Mouse (Mus musculus): ENCODE data around the gene Ly6g6e. TPM values are rescaled to one million over a fixed set of nuclear protein-coding genes. Genes with fewer than 3 reads are reported as not detected.
A peak's percentile ranks its signal among the peaks of the same experiment; 100 is the strongest.

Ly6g6e gene
- total RNA-seq, 2 experiments from 2014 or later, result 0.50 TPM; not detected in 1

DNA sequence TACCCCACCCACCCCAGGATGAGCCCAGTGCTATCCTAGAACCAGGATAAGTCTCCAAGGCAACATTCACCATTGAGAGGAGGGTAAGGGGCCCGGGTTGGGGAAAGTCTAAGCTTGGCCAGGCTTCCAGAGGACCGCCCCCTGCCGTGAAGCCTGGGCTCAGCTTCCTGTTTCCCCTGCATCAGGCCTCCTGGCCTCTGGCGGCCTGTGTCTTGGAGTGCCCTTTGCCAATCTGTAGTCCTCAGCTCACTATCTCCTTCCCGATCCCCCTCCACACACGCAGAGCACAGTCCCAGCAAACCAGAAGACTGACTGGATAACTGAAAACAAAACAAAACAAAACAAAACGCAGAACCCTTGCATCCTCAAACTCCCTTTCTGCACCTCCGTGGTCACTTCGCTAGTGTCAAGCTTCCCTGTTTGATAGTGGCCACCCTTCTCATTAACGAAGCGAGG is 27.1 kb upstream of the Ly6g6e start, which contains the start of gene Clic1:
TSS of gene Clic1 (plus strand) at position 406 of the 456 bp plus-strand sequence.
- peak; percentile 43 to 66 for DNase-seq

DNA sequence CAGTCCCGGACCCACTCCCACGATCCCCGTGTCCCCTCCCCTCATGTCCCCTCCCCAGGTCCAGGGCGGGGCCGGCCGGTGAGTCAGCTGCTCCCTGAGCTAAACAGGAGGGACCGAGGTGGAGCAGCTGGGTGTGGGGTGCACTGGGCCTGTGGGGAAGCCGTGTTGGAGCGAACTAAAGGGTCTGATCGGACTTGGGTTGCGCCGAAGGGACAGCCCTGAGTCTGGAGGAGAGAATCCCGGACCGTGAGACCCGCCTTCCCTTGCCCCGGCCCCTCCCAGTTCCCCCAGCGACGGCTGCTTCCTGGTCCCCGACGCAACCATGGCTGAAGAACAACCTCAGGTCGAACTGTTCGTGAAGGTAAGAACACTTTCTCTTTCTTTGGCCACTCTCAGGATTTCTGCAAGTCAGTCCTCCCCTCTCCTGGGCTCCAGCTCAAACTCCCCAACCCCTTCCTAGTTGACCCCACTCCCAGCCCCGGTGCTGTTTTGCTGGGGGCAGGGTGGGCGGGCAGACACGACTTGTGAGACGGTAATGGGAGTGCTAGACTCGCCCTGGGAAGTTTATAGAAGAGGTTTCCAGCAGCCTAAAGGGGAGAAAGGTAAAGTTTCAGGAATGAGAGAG is 26.5 kb upstream of the Ly6g6e start:
- DNase-seq, result peak; percentile 78 to 89

DNA sequence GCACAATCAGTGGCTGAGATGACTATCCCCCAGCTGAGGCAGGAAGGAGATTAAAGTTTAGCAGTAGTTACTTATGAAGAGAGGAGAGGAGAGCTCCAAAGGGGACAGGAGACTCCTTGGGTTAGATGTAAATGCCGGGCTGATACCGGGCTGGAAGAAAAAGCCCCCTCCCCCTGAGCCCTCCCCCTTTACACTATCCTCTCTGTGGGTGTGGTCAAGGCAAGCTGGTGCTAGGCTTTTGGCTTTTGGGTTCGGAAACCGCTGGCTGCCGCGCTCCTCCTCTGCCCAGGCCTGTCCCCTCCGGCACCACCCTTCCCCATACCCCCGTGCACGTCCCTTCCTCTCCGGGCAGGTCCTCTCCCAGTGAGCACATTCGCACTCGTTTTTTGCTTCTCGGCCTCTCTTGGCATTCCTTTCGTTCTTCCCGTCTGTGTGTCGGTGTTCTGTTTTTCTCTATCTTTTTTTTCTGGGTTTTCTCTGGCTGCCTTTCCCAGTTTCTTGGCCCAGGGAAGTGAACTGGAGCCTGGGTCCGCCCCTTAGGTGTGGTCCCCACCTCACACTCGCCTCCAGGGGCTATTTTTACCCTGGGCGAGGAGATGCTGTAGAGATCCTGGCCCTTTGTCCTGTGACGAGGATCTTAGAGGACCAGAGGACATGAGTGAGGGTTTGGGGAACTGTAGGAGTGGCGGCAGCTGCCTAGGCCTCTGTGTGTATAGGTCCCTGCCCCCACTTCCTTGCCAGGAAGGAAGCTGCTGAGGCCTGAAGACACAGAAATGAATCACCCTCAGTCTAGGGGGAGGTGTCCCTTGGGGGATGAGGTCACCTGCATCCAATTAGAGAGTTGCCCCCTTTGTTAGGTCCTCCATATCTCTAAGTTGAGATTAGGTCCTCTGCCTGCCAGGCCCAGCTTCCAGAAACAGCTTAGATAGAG is 25.3 kb upstream of the Ly6g6e start:
- DNase-seq, result peak; percentile 74 to 85

DNA sequence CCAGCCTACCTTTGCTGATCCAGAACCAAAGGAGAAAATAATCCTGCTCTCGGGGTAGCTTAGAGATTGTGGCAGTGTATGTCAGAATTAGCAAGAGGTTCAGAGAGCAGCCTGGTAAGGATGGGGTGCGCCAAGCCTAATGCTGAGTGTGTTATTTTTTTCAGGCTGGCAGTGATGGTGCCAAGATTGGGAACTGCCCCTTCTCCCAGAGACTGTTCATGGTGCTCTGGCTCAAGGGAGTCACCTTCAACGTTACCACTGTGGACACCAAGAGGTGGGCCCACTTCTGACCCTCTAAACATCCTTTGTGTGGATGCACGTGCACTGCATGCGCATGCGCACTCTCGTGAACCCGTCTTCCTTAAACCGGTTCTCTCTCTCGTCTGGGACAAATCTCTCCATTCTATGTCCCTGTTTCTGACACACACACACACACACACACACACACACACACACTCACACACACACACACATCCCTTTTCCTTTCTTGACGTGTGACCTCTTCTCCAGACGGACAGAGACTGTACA is 24.4 kb upstream of the Ly6g6e start:
- DNase-seq, result no peak

DNA sequence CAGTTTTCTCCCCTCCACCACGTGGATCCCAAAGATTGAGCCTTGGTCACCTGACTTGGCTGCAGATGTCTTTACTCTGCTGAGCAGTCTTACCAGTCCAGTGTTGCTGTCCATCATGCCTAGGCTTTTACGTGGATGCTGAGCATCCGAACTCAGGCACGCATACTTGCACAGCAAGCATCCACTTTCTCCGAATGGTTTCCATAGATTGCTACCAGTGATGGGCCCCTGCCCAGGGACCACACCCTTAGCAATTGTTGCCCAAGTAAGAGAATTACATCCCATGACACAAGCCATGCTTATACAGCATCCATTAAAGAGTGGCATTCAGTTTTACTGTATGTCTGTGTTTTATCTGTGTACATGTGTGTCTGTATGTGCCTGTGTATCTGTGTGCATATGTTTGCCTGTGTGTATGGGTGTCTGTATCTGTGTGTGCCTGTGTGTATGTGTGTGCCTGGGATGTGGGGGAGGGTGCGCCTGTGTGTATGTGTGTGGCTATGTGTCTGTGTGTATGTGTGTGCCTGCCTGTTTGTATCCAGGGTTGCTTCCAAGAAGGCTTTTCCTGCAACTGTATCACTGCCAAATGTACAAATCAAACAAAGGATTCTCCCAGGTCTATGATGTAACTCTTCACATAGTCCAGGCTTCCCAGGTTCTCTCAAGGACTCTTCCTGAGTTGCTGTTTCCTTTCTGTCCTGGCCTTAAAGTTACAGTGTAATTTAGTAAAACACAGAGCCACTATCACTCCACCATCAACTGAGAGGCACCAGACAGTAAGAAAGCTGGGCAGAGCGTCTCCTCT is 20.8 kb upstream of the Ly6g6e start:
- no peak for DNase-seq

DNA sequence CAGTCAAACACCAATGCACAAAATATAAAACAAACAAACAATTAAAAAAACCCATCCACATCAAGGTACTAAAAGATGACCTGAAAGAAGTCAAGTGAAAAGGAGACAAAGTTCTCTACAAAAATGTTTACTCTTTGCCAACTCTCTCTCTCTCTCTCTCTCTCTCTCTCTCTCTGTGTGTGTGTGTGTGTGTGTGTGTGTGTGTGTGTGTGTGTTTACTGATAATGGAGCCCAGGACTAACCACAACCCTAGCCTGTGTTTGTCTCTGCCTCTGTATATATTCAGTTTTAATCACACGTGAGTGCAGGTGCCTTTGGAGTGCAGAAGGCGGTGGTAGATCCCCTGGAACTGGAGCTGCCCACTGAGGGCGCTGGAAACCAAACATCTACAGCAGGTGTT is 19.6 kb upstream of the Ly6g6e start:
- no peak for DNase-seq

DNA sequence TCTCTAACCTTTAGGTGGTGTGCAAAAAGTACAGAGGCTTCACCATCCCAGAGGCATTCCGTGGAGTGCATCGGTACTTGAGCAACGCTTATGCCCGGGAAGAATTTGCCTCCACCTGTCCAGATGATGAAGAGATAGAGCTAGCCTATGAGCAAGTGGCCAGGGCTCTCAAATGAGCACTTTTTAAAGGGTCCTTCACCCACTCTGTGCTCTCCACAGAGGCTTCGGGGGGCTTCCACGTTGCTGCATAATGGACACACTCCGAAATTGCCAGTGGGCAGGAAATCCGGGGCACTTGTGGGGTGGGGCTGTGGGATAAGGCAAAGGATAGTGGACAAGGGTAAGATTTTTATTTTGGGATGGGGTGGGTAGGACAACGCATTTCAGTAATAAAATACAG is 18.4 kb upstream of the Ly6g6e start:
- DNase-seq, result no peak

DNA sequence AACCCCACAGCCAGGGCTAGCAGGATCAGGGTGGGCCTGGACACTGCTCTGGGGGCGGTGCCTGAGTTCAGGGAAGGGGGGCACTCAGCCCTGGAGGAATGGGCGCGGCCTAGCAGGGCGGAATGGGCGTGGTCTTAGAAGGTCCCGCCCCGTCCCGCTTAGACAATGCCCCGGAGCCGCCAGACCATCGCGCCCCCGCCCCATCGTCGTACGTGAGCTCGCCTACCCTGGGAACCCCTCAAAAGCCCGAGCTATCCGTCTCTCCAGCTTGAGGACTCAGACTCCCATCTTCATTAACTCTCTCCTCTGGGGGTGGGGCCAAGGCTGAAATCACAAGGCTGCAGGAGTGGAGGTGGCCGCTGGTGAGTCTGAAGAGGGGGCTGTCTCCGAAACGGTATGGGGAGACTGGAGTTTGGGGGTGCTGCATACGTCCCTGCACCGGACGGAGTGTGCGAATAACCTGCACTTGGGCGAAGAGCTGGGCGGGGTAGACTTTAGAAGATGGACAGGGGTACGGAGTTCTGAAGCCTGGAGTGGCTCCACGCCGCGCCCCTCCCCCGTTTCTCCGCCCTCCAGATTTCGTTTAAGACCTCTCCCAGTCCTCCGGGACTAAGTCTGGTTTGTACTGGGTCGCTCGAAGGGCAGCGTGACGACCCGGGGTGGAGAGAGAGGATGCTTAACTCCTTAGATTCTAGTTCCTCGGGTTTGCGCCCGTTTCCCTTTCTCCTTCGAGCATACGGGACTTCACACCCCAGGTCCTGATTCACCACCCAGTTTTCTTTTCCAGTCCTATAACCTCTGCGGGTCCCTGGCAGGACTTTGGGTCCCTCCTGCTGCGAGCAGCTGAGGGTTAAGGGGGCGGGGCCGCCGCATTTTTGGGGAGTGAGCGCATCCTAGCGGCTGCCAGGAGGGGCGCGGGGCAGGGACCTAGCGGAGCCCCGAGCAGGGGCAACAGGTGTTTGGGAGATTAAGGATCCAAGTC is 17.5 kb upstream of the Ly6g6e start, which contains the start of gene Ddah2:
TSS of gene Ddah2 (plus strand) at position 125 of the 982 bp plus-strand sequence.
- peak; percentile 85 to 92 for DNase-seq

DNA sequence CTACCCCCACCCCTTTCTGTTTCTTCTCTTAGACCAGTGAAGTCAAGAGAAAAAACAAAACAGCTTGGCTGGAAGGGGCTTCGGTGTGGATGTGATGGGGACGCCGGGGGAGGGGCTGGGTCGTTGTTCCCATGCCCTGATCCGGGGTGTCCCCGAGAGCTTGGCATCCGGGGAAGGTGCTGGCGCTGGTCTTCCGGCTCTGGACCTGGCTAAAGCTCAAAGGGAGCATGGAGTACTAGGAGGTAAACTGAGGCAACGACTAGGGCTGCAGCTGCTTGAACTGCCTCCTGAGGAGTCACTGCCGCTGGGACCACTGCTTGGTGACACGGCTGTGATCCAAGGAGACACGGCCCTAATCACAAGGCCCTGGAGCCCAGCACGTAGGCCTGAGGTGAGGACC is 16.6 kb upstream of the Ly6g6e start:
- no peak for DNase-seq

DNA sequence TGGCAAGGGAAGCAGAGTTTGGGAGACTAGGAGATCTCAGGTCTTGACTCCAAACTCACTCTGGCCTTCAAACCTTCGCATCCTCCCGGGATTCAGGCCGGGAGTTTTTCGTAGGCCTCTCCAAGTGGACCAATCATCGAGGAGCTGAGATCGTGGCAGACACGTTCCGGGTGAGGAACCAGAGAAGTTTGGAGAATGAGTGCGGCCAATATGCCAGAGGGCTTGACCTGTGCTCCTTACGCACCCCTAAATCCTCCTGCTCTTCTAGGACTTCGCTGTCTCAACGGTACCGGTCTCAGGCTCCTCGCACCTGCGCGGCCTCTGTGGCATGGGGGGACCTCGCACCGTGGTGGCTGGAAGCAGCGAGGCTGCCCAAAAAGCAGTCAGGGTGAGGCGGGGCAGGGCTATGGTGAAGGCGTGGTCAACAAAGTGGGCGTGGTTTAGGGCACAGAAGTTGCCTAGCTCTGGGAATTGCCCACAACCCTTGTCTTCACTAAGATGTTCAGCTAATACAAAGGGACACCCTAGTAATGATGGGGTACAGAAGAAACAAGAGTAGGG is 15.9 kb upstream of the Ly6g6e start:
- DNase-seq, result peak in 1 of 2 experiments; percentile 23

DNA sequence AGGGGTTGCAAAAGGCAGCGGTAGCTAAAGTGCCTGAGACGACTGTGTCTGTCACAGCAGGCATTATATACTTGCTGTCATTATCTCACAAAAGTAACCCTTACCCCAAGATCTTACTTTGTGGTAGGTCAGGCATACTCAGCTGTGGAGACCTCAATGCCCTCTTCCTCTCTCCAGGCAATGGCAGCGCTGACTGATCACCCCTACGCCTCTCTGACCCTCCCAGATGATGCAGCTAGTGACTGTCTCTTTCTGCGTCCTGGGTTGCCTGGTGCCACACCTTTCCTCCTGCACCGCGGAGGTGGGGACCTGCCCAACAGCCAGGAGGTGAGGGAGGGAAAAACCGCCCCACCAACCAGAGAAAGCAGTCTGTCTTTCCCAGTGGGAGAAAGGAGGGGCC is 15.4 kb upstream of the Ly6g6e start:
- DNase-seq, result no peak

DNA sequence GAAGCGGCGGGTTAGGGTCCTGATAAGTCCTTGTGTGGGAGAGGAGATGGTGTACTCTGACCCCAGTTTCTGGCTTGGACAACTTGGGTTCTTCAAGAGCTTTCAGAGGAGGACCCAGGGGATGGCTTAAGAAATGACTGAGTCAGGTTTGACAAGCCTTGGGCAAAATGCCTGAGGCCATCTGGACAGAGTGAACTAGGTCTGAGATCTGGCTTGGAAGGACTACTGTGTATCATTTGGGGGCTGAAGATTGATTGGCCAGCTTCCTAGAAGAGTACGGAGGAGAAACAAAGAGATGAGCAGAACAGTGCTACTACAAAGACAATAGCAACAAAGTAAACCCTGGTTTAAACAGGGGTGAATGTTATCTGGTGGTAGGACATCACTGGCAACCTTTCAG is 13.2 kb upstream of the Ly6g6e start:
- DNase-seq, result no peak

DNA sequence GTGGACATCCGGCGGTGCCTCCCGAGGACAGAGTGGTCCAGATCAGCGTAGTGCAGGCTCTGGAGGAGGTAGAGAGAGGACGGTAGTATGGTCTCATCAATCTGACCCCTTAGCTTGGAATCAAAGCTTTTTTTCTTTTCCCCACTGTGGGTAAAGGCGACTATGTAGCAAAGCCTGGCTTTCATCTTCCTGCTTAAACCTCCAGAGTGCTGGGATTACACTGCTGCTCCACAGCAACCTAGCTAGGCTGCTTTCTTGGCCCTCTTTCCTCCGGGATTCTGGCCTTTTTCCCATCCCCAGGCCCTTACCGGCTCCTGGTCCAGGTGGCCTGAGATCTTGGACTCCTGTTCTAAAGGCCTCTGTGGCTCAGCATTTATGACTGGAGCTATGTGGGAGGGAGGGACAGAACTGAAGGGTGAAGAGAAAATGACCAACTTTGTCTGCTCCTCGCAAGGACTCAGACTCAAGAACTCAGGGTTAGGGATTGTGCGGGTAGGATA is 12.3 kb upstream of the Ly6g6e start:
- no peak for DNase-seq

DNA sequence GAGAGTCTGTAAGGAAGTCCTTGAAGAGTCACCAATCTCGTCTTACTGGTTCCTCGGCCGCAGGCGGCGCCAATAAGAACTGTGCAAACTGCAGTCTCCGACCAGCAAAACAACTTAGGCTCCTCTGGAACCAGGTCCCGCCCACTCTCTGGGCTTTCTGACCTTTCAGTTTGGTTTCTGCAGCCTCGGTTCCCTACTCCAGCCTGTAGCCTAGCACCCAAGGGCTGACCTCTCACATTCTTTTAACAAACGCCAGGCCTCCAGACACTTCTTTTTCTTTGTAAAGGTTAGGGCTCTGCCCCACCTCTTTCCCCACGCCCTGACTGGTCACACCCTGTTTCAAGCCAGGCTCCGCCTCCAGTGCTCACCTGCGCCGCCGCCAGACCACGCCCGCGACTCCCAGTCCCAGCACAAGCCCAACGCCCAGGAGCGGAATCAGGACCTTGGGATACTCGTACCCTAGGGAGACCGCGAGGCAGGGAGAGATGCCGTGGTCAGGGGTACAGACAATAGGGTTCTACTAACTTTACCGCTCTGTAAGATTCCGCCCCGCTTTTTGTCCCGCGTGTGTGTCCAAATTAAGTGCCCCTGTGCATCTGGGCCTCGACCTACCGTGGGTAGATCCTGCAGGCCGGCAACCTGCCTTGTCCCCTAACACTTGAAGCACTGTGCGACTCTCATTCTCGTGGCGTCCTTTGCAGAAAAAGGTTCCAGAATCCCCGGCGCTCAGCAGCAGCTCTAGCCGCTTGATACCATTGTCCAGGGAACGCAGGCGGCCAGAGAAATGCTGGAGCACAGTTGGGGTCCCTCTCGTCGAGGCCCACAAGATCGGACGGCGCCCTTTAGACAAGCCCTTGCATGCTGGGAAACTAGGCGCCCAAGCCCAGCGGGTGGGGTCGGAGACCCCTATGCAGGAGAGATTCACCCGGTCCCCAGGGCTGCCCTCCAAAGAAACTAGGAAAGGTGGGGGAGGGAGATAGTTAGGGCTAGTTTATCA is 11.5 kb upstream of the Ly6g6e start, which contains the start of gene Ly6g6c:
TSS of gene Ly6g6c (plus strand) at position 438 of the 997 bp plus-strand sequence.
- DNase-seq, result peak; percentile 30 to 57

DNA sequence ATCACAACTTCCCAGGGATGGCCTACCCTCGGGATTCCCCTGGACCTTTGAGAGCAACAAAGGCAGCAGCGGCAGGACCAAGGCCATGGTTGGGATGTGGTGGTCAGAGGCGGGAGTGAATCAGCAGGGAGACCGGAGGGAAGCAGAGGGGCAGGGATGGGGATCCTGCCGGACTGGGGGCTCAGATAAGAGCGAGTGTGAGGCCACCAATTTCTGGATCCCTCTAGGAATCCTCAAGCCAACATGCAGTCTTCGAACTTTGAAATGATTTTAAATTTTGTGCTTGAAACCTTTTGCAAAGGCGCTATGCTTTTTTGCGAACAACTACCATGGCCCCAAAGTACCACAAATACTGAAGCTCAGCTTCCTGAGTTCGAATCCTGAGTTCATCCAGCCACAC is 10.6 kb upstream of the Ly6g6e start, which contains the start of gene Mpig6b:
TSS of gene Mpig6b (minus strand) at position 101 of the 400 bp plus-strand sequence.
- DNase-seq, result no peak

DNA sequence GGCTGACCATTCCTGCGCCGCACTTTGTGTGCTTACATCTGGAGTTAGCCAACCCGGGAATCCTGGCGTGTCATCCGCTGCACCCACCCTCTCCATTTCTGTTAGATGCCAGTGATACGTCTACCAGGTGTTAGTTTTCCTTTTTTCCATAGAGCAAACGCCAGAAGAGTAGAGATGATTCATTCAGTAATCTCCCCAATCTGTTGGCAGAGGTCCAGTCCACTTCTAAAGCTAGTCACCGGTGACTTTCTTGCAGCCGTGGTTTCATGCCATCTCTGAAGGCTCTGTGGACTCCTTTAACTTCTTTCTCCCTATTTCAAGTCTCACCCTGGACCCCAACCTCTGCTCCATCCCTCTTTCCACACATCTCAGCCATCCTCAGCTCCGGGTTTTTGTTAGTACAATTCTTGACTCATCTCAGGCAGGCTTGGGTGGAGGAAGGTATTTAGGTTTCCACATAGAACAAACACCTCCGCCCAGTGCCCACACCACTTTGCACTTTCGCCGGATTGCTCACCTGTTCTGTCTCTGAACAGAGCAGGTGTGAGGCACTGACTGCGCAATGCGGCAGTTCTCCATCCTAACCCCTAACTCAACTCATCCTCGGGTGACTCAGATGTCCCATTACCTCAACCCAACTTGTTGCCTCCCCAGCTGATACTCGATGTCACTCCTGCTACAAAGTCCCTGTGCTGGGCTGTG is 8.3 kb upstream of the Ly6g6e start:
- peak in 1 of 2 experiments; percentile 41 for DNase-seq

DNA sequence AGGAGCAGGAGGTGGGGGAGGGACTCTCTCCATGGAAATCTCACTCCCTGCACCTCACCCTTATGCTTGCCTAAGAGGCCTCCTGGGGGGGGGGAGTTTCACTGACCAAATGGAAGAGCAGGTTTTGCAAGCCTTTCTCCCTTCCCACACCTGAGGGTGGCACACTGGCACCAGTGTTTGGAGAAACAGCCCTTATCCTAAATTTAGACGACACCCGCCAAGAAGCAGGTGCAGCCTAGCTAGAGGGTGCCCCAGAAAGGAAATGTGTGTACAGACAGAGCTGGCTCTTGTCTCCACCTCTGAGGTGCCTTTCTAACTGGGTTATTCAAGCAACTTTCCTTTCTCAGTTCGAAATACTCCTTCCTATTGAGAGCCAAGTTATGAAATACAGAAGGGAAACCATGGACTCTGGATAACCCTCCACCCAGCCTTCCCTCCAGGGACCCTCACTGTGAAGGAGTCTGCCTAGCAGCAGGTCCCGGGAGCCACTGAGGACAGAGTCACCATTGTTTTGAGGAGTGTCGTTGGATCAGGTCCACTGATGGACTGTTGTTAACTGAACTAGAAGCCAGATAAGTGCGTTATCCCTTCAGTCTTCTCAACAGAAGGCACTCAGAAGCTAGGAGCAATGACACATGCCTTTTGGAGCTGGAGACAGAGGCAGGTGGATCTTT is 6.0 kb upstream of the Ly6g6e start:
- no peak for DNase-seq

Measured in adrenal gland, postnatal 36 days (tissue).